Mouse (Mus musculus) A20 (cell line): Measurements from ENCODE around the gene Ascl5.

Experiments
- DNase-seq: peaks from one replicate; pipeline ENCODE4 v3.0.0-alpha.2; 2011; ENCODE audit warnings: low read depth, low spot score

The Ascl5 gene

DNA sequence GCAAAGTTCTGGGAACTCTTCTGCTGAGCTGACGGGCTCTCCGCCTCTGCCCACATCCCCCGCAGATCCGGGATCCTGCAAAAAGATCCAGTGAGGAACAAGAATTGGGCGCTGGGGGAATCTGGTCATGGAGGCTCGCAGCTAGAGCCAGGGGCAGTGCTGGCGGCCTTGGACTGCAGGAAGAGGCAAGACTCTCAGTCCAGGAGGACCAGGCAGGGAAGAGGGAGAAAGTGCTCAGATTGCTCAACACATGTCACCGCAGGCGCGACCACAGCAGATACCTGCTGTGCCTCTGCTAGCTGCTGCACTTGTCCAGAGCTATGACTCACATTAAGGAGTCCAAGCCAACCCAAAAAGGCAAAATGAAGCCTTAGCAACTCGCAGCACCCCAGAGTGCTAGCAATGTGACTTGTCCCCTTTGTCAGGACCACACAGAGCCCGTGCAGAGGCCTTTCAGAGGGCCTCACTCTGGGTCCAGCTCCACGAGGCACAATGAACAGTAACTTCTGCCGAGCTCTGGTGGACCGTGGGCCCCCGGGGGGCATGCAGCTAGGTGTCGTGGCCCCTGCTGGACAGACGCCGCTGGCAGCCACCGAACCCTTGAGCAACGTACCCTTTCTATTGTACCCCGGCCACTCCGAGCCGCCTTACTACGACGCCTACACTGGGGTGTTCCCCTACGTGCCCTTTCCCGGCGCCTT, at the start of gene Ascl5:
TSS of gene Ascl5 (plus strand) at position 493 of the 701 bp plus-strand sequence.
- no peak for DNase-seq

DNA sequence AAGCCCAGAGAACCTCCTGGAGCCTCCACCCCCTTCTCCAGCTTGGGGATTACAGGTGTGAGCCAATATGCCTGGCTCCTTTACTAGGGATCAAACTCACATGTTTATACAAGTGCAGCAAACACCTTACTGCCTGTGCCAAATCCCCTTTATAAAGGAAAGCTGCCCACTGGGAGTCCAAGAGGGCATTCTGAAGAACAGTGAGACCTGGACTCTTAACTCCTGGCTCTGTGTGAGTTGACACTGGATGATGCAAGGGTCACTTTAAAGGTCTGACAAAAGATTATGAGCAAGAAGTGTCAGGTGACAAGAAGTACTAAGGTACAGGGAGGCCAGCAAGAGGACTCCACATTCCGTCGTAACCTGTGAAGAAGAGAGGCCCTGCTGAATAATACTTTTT, 49.2 kb upstream of the Ascl5 start:
- no peak for DNase-seq

DNA sequence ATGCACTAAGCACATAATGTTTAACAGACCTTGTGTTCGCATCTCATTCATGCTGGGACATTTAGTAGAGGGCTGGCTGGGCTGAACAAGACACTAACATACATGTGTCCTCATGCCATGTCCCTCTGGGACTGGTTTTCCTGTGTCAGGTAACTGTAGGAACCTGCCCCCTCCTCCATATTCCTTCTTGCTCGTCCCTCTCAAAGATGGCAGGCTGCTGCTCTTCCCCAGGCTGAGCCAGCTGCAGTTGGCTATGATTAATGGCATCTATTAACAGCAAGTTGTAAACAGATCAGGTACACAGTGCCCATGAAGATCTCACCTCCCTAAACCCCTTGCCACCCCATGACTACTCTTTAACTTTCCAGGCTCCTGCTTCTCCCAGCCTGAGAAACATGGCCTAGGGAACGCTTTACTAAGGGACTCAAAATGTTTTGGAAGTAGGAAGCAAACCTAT, 44.3 kb upstream of the Ascl5 start, which contains the start of gene Igfn1:
TSS of gene Igfn1 (minus strand) at position 51 of the 457 bp plus-strand sequence.
- DNase-seq, result no peak

DNA sequence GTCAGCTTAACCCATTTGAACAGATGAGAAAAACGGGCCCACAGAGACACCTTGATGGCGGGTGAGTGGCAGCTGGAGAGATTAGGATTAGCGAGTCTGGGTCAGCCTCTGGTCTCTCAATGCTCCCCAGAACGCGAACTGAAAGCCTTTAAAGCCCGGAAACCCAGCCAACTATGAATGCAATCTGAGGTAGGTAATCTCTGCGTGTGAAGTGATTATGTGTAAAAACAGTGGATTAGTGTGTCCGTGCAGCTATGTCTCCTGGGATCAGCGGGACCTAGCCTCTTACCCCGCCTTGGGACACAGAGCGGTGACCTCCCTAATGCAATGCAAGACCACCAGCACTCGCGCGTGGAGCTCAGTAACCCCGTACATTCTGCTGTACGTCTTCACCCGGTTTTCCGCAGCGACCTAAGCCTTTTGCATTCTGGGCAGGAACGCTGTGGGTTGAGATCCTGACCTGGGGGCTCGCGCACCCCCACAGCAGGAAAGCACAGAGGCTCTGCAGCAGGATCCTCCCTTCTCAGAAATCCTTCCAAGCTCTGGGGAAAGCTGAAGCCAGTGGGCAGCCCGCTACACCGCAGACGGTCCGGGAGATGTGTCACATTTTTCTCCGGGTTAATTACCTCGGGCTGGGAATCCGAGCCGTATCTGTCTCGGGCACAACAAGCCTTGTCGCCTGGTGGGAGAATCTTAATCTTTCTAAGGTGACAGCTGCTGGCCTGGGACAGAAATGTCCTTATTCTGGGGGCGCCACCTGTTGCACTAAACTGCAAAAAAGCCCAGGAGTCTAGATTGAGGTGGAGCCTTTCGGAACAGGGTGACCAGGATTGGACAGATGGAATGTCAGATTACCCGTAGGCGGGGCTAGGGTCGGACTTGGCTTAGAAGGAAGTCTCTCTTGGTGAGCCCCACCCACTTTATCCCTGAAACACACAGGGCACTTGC, 43.1 kb upstream of the Ascl5 start, which contains the start of gene Tmem9:
TSS of gene Tmem9 (plus strand) at position 940 of the 948 bp plus-strand sequence.
- DNase-seq, result no peak

DNA sequence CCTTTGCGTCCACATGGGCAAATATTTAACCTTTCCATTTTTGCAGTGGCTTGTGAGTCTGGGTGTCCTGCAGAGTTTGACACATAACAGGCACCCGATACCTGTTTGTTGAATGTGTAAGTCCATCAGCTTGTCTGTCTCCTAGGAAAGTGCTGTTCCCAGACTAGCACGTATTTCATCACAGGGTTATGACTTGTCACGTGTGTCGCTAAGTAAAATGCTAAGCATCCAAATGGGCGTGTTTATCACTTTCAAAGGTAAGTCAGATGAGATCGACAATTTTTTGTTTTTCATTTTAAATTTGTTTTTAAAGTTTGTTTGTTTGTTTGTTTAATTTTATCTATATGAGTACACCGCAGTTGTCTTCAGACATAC, 42.5 kb upstream of the Ascl5 start:
- DNase-seq, result no peak

DNA sequence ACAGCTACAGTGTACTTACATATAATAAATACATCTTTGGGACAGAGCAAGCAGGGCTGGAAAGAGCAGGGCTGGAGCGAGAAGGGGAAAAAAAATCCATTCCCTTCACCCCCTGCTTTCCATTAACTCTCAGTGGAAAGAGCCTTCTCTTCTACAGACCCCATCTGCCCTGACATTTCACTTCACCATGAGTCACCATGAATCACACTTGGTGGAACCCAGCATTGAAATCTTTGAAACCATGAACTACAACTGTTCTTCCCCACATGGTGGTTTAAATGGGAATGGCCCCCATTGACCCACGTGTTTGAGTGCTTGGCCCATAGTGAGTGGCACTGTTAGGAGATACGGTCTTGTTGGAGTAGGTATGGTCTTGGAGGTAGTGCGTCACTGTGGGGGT, 40.4 kb upstream of the Ascl5 start:
- no peak for DNase-seq

DNA sequence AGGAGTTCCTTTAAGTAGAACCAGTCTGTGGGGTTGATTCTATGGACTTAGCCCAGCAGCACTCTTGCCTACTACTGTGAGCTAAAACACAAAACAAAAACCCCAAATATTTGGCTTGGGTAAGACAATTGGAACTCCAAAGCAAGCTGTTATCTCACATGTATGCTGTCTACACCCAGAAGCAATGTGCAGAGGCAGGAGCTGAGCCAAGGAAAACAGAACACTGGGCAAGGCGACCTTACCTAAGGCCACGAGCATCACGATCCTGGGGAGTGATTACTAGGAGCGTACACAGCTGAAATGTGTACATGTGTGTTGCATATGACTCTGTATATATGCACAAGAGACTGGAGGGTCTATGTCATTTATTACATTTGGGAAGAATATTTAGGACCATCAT, 37.1 kb upstream of the Ascl5 start:
- DNase-seq, result no peak

DNA sequence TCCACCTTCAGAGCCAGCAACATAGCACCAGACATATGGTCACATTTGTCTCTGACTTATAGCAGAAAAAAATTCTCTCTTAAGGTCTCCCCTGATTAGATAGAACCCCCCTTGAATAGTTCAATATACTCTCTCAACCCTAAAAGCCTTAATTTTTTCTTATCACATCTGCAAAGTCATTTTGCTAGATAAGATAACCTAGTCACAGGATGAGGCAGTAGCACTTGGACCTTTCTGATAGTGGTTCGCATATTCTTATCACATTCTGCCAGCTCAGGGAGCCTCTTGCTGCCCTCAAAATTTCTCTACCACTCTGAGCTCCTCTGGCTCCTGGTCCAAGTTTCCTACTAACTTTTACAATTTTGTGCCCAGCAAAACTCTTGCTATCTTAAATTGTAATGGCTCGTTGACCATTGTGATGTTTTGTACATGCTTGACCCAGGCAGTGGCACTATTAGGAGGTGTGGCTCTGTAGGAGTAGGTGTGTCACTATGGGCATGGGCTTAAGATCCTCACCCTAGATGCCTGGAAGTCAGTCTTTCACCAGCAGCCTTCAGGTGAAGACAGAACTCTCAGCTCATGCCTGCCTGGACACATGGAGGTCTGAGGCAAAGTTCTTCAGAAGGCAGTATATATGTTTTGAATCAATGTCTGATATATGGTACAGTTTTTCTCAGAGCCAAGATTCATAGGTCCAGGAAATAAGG, 35.7 kb upstream of the Ascl5 start:
- no peak for DNase-seq

DNA sequence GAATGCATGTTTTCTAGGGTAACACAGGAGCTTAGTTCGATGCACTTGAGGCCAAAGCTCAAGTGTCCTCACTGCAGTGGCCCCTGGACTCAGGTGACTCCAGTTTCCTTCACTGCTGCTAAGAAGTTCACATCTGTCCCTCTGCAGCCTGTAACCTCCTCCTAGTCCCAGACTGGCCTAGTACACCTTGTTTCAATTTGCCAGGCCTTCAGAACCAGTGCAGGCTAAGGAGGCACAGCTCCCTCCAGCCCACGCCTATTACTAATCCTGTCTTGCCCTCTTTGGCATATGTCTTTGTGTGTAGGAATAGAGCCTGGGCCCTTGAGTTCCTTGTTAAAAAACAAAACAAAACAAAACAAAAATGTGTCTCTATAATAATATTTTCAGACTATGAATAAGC, 33.3 kb upstream of the Ascl5 start:
- no peak for DNase-seq

DNA sequence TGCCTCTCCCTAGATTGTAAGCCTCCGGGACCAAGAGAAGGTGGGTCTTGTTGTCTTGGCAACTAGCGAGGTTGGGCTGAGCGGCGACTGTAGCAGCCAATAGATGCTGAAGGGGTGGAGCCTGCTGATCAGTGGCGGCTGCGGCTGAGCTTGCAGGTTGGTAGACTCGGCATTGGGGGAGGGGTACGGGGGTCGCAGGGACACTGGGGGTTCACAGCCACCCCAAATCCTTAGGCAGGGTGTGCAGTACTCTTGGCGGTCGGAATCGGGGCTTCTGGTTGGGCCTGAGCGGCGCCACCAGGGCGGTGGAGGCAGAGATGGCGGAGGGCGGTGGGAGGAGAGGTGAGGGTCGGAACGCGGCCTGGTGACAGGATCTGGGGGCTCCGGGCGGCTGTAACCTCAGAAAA, 32.7 kb upstream of the Ascl5 start:
- peak; percentile 90 for DNase-seq

DNA sequence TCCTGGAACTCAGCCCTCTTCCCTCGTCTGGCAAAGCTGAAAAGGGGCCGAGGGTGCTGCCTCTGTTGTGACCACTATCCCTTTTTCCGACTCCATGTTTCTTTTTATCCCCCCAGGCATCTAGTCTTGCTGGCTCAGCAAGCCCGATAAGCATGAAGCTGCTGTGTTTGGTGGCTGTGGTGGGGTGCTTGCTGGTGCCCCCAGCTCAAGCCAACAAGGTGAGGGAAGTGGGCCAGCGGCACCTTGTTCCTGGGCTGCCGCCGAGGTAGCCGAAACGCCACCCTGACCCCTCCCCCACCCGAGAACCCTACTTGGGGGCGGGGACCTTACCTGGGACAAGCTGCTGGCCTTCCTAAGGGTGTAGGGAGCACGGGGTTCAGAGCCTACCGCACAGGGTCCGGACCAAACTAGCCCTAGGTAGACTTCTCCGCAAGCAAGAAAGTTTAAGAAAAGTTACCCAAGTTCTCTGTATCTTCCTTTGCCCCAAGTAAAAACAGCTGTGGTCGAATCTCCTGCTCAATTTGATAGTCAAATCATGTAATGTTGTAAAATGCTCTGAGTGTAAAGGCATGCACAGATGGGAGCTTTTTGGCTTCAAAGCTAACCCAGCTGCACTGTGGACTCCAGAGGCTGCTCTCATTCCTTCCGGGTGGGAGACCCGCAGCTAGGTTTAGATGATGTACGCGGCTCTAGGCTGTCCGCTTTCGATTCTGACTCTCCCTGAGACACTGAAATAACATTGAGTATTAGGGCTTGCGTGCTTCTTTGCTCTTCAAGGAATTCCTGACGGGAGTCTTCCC, 32.0 kb upstream of the Ascl5 start:
- DNase-seq, result peak; percentile 67

DNA sequence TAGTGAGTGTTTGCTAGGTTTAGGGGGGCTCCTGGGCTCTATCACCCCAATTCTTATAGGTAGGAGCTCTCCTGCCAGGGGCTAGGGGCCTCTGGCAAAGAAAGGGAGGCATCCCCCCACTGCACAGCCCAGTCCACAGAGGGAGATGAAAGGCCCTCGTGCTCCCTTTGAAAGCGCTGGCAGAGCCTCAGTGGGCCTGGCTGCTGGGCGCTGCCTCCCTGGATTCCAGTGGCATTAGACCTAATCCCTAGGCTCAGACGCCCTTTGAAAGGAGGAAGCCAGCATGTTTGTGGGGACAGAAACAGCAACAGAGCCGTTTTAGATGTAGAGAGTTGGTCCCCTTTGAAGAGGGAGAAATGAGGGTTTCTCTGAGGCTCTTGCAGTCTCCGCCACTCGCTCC, 20.4 kb upstream of the Ascl5 start:
- DNase-seq, result no peak

DNA sequence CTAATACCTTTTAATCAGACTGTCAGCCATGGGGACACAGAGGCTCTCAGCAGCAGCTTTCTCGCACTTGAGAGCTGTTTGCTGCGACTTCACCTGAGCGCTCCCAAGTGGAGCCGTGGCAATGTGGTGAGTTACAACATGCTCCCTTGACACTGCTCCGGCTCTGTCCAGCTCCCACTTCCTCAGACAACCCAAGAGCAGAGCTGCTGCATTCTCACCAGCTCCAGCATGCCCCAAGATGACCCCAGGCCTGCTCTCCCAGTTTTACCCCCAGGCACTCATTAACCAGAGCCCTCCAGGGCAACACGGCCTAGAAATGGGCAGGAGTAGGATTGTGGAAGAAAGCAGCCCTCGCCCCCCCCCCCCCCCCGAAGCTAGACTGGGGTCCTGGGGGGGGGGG, 18.9 kb upstream of the Ascl5 start:
- no peak for DNase-seq

DNA sequence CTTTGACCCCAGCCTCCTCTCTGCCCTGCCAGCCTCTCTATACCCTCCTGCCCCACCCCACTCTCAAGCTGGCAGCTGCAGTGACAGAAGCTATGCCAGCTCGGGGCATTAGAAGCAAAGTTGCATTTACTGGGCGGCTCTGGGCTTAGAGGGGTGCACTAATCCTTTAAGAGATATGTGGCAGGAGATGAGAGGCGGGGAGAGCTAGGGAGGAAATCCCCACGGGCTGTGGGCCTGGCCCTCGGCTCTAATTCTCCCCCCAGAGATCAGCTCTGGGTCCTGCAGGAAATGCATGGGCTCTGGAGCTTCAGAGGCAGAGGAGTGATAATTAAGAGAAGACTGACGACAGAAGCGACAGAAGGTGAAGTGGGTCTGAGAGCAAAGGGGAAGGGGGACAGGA, 17.6 kb upstream of the Ascl5 start:
- DNase-seq, result no peak

DNA sequence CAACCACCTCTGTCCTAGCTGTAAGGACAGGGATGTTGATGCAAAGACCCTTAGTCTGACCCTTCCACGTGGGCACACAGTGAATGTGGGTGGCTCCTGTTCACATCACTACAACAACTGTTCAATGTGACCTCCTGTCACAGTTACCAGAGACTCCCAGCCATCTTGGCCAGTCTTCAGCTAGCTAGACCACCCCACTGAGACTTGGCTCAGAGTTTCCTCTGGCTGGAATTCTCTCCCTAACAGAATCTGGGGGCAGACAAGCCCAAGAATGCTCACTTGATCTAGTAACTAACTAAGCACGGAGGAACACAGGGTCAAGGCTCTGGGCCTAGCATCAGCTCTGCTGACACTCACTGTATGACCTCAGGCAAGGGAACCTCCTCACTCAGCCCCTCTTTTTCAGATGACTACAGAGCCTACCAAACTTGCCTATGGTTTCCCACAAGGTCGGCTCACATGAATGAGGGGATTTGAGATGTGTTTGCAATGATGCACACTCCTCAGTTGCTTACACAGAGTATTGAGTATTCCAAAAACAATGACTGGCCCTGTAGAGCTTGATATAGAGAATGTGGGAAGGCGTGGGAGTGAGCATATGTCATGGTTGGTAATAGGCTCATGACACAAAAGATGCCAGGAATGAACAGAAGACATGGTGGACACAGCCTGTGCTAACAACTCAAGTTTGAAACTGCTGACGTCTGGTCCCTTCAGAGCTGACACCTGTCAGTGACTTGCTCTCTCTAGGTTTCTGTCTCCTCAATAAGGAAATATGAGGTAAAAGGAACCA, 11.7 kb upstream of the Ascl5 start:
- DNase-seq, result no peak

DNA sequence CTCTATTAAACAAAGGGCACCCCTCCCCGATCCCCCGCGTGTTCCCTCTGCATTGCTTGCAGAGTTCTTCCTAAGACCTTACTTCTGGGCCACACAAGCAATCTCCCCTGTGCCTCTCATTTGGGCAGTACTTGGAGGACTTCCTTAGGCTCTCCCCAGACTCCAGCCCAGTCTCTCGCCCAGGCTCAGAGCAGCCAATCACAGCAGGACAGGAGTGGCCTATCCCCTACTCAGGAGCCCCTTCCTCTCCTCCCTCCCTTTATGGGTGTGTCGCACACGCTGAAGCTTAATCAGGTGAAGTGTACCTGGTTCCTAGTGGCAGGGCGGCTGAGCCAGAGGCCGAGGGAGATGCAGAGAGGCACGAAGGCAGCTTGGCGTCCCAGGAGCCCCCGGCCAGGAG, 10.2 kb upstream of the Ascl5 start:
- no peak for DNase-seq

DNA sequence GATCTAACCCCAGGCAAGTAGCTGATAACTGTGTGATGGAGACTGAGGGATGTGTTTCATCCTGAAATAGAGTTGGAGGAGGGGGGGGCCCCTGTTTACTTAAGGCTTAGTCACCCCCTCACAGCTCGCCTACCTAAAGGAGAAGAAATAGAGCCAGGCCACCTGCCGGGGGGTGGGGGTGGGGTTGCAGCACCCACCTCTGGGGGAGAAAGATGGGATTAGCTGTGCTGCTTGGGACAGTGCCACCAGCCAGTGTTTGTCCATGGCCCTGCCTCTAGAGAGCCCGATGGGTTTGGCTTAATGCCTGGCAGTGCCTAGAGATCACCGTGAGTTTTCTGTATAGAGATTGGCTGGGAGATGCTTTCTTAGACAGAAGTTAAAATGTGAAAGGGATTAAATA, 9.7 kb upstream of the Ascl5 start:
- DNase-seq, result no peak

DNA sequence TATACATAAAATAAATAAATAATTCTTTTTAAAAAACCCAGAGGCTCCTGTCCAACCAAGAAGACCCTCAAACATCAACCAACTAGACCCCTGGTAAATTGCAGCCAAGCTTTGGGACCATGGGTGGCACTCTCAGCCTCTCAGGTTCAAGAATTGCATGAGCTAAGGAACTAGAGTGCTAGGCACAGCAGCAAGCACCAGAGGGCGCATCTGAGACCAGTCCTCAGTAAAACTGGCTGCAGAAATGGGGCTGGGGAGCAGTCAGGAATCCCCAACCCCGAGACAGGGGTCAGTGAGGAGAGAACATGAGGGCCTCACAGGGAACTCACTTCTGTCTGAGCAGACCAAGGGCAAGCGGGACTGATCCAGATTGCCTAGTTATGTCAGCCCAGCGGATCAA, 4.8 kb upstream of the Ascl5 start:
- peak; percentile 60 for DNase-seq

DNA sequence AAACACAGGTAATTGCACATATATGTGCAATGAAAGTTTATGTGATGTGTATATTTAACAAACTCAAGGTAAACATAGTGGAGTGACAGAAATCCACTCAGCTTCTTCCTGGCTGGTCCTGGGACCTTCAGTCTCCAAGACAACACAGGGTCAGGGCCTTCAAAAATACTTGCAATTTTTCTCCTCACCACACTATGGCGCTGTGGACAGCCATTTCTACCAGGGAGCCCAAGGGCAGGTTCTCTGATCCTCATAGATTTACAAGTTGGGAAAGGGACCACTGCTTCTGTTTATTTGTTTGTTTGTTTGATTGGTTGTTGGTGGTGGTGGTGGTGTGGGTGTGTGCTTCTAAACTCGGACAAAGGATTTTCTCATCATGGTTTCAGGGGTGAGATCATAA, 3.2 kb upstream of the Ascl5 start:
- DNase-seq, result peak; percentile 44

DNA sequence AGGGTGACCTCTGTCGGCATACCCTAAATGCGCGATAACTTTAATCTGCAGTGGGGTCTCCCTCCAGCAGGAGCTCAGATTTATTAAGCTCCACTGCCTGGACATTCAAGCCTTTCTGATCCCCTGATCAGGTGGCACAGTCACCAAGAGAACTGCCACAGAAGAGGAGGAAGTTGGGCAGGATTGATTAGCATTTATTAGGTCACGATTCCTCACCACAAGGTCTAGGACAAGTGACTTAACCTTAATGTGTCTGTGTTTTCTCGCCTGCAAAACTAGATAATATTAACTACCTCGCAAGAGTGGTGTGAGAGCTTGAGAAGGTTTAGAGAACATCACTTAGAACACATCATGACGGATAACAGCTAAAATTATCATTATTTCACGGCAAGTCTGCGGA, 2.7 kb upstream of the Ascl5 start:
- no peak for DNase-seq

DNA sequence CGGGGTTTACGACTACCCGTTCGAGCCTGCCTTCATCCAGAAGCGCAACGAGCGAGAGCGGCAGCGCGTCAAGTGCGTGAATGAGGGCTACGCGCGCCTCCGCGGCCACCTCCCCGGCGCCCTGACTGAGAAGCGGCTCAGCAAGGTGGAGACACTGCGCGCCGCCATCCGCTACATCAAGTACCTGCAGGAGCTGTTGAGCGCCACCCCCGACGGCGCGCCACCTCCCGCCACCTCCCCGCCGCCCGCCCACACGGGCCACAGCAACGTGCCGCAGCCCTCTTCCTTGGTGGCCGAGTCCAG, 360 bp downstream of the Ascl5 start:
- DNase-seq, result no peak
